Mouse (Mus musculus): ENCODE data around the gene Sipa1l2. TPM values are rescaled to one million over a fixed set of nuclear protein-coding genes. Genes with fewer than 3 reads are reported as not detected.

Sipa1l2 gene
- polyA plus RNA-seq, 1 experiment = 6.5 TPM

DNA sequence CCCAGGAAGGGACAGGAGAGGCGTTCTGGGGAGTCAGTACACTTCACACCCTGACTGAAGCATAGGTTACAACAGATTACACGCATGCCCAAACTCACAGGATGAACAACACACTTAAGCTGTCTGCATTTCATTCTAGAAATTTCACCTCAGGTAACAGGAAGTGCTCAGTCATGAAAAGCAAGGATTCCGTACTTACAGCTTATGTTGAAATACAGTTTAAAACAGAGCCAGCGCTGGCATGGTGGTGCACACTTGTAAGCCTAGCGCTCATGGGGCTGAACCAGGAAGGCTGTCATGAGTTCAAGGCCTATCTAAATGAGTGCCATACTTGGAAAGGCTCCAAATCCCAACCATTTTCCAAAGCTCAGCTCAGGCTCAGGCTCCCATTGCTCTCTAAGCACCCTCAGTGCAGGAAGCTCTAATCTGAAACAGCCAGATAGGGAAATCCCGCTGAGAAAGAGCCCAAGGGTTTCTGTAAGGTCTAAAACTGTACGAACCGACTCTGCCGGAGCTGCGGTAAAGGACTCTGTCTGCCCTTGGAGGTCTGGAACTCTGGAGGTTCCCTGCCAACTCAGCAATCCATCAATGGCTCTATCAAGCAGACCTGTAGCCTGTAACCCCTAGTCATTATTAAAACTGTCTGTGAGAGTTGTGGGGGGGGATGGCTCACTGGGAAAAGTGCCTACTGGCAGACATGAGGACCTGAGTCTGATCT, 12.1 kb downstream of the Sipa1l2 start:
- H3K79me2 ChIP-seq (ENCODE audit: control insufficient read depth, insufficient read depth) = peaks cover 12% of the 10 kb centered on the region
- no peak overlapping the region for H3ac ChIP-seq (ENCODE audit: control insufficient read depth, insufficient read length, low read depth)
- TF ChIP-seq CTCF (IDR thresholded peaks at IDR 0.05; ENCODE audit: control insufficient read depth, insufficient read depth, insufficient read length) (no peak), MYOG (IDR thresholded peaks at IDR 0.05; ENCODE audit: control insufficient read depth, extremely low read depth, insufficient read length) (no peak), MAX (IDR thresholded peaks at IDR 0.05) (no peak), USF1 (IDR thresholded peaks at IDR 0.05; ENCODE audit: low read depth) (no peak), CEBPB (IDR thresholded peaks at IDR 0.05; ENCODE audit: low read depth) (no peak), FOSL1 (IDR thresholded peaks at IDR 0.05; ENCODE audit: insufficient read depth, low read length, poor library complexity, severe bottlenecking) (no peak), MYOD1 (IDR thresholded peaks at IDR 0.05; ENCODE audit: control insufficient read depth, insufficient read length, low read depth) (no peak)
- H3K36me3 ChIP-seq (ENCODE audit: control insufficient read depth, insufficient read depth) = no peaks in the 10 kb centered on the region
- peaks cover 2% of the 10 kb centered on the region for H3K79me3 ChIP-seq (ENCODE audit: low read depth)
- H3K27me3 ChIP-seq (ENCODE audit: control insufficient read depth, insufficient read depth, insufficient read length) = no peaks in the 10 kb centered on the region
- H3K4me3 ChIP-seq (ENCODE audit: insufficient read depth, poor library complexity, severe bottlenecking) = no peak overlapping the region

DNA sequence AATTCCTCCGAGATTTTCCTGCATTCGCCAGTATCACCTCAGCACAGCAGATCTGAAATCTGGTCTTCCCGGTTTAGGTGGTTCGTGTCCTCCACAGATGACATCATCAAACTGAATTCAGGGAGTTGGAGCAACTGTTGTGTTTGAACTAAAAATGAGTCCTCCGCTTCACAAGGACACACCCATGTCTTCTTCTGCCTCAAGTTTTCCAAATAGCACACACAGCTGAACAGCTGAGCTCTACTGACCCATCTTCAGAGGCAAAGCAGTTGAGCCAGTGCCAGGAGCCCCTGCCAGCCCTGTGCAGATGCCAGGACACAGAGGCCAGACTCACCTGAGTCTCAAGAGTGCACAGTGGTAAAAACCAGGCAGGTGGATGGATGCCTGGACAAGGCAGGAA, 12.9 kb downstream of the Sipa1l2 start:
- TF ChIP-seq CEBPB (IDR thresholded peaks at IDR 0.05; ENCODE audit: low read depth) (no peak), MYOG (IDR thresholded peaks at IDR 0.05; ENCODE audit: control insufficient read depth, extremely low read depth, insufficient read length) (no peak), USF1 (IDR thresholded peaks at IDR 0.05; ENCODE audit: low read depth) (no peak), MYOD1 (IDR thresholded peaks at IDR 0.05; ENCODE audit: control insufficient read depth, insufficient read length, low read depth) (no peak), FOSL1 (IDR thresholded peaks at IDR 0.05; ENCODE audit: insufficient read depth, low read length, poor library complexity, severe bottlenecking) (no peak), CTCF (IDR thresholded peaks at IDR 0.05; ENCODE audit: control insufficient read depth, insufficient read depth, insufficient read length) (no peak), MAX (IDR thresholded peaks at IDR 0.05) (no peak)
- H3K27me3 ChIP-seq (ENCODE audit: control insufficient read depth, insufficient read depth, insufficient read length) = no peaks in the 10 kb centered on the region
- H3K36me3 ChIP-seq (ENCODE audit: control insufficient read depth, insufficient read depth) = no peaks in the 10 kb centered on the region
- no peak overlapping the region for H3ac ChIP-seq (ENCODE audit: control insufficient read depth, insufficient read length, low read depth)
- H3K4me3 ChIP-seq (ENCODE audit: insufficient read depth, poor library complexity, severe bottlenecking) = no peak overlapping the region
- peaks cover 2% of the 10 kb centered on the region for H3K79me3 ChIP-seq (ENCODE audit: low read depth)
- peaks cover 12% of the 10 kb centered on the region for H3K79me2 ChIP-seq (ENCODE audit: control insufficient read depth, insufficient read depth)

DNA sequence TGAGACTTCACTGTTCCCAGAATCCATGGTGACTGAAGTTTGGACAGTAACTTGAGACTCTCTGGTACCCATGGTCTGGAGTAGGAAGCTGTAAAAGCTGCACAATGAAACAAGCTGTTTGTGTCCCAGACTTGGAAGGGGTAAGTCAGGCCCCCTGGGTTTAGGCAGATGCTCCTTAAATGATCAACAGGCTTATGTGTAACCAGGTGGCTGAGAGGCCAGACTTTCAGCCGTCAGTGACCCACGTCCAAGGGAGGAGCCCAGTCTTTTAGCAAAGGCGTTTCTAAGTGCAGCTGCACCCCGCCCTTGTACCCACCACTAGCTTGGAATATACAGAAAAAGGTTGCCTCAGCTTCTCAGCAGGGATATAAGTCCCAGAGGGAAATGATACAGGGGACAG, 19.0 kb downstream of the Sipa1l2 start:
- no peaks in the 10 kb centered on the region for H3K36me3 ChIP-seq (ENCODE audit: control insufficient read depth, insufficient read depth)
- no peak overlapping the region for H3ac ChIP-seq (ENCODE audit: control insufficient read depth, insufficient read length, low read depth)
- no peaks in the 10 kb centered on the region for H3K79me3 ChIP-seq (ENCODE audit: low read depth)
- no peaks in the 10 kb centered on the region for H3K27me3 ChIP-seq (ENCODE audit: control insufficient read depth, insufficient read depth, insufficient read length)
- no peak for TF ChIP-seq CEBPB (IDR thresholded peaks at IDR 0.05; ENCODE audit: low read depth)
- TF ChIP-seq MYOG (IDR thresholded peaks at IDR 0.05; ENCODE audit: control insufficient read depth, extremely low read depth, insufficient read length) = no peak
- TF ChIP-seq USF1 (IDR thresholded peaks at IDR 0.05; ENCODE audit: low read depth) = no peak
- TF ChIP-seq MAX (IDR thresholded peaks at IDR 0.05) = no peak
- TF ChIP-seq MYOD1 (IDR thresholded peaks at IDR 0.05; ENCODE audit: control insufficient read depth, insufficient read length, low read depth) = no peak
- TF ChIP-seq CTCF (IDR thresholded peaks at IDR 0.05; ENCODE audit: control insufficient read depth, insufficient read depth, insufficient read length) = no peak
- no peak for TF ChIP-seq FOSL1 (IDR thresholded peaks at IDR 0.05; ENCODE audit: insufficient read depth, low read length, poor library complexity, severe bottlenecking)
- no peak overlapping the region for H3K4me3 ChIP-seq (ENCODE audit: insufficient read depth, poor library complexity, severe bottlenecking)
- no peaks in the 10 kb centered on the region for H3K79me2 ChIP-seq (ENCODE audit: control insufficient read depth, insufficient read depth)

DNA sequence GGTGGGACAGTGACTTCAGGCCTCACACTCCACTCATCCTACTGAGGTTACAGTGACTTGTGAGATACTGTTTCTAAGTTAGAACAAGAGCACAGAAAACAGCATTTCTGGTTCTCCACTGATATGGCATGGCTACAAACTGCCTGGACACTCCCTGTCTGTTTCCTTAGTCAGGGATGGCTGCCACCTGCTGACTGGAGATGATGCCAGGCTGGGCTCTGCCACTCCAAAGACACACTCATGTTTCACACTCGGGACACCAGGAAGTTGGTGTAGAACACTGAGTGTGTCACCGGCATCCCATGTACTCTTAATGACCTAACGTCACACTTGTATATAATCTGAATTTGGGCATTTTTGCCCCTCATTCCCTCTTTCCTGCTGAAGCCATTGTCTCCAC, 22.3 kb downstream of the Sipa1l2 start:
- Histone ChIP-seq H3K79me3 (ENCODE audit: low read depth) (no peaks in the 10 kb centered on the region), H3K27me3 (ENCODE audit: control insufficient read depth, insufficient read depth, insufficient read length) (no peaks in the 10 kb centered on the region), H3K4me3 (ENCODE audit: insufficient read depth, poor library complexity, severe bottlenecking) (no peak overlapping the region), H3K79me2 (ENCODE audit: control insufficient read depth, insufficient read depth) (no peaks in the 10 kb centered on the region), H3ac (ENCODE audit: control insufficient read depth, insufficient read length, low read depth) (no peak overlapping the region), H3K36me3 (ENCODE audit: control insufficient read depth, insufficient read depth) (no peaks in the 10 kb centered on the region)
- no peak for TF ChIP-seq USF1 (IDR thresholded peaks at IDR 0.05; ENCODE audit: low read depth)
- TF ChIP-seq FOSL1 (IDR thresholded peaks at IDR 0.05; ENCODE audit: insufficient read depth, low read length, poor library complexity, severe bottlenecking) = no peak
- TF ChIP-seq CTCF (IDR thresholded peaks at IDR 0.05; ENCODE audit: control insufficient read depth, insufficient read depth, insufficient read length) = no peak
- no peak for TF ChIP-seq MAX (IDR thresholded peaks at IDR 0.05)

DNA sequence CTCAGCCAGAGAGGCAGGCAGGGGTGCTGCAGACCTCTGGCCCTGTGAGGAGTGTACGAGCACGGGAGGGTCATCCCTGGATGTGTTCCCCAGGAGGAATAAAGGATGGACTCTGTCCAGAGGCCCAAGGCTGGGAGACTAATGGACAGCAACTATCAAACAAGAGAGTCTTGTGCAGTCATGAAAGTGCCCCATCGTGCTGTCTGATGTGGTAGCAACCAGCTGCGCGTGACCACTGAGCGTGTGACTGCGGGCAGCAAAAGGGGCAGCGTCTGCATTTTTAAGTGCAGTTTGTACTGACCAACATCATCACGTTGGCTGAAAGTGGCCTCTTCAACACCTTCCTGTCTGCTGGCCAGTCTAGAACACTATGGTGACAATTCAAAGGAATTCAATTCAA, 23.7 kb downstream of the Sipa1l2 start:
- Histone ChIP-seq H3K79me2 (ENCODE audit: control insufficient read depth, insufficient read depth) (no peaks in the 10 kb centered on the region), H3K27me3 (ENCODE audit: control insufficient read depth, insufficient read depth, insufficient read length) (no peaks in the 10 kb centered on the region), H3K79me3 (ENCODE audit: low read depth) (no peaks in the 10 kb centered on the region), H3K36me3 (ENCODE audit: control insufficient read depth, insufficient read depth) (no peaks in the 10 kb centered on the region), H3ac (ENCODE audit: control insufficient read depth, insufficient read length, low read depth) (no peak overlapping the region), H3K4me3 (ENCODE audit: insufficient read depth, poor library complexity, severe bottlenecking) (no peak overlapping the region)
- TF ChIP-seq CEBPB (IDR thresholded peaks at IDR 0.05; ENCODE audit: low read depth) (no peak), CTCF (IDR thresholded peaks at IDR 0.05; ENCODE audit: control insufficient read depth, insufficient read depth, insufficient read length) (no peak), MAX (IDR thresholded peaks at IDR 0.05) (no peak), USF1 (IDR thresholded peaks at IDR 0.05; ENCODE audit: low read depth) (no peak), FOSL1 (IDR thresholded peaks at IDR 0.05; ENCODE audit: insufficient read depth, low read length, poor library complexity, severe bottlenecking) (no peak), MYOD1 (IDR thresholded peaks at IDR 0.05; ENCODE audit: control insufficient read depth, insufficient read length, low read depth) (no peak), MYOG (IDR thresholded peaks at IDR 0.05; ENCODE audit: control insufficient read depth, extremely low read depth, insufficient read length) (no peak)
